Mouse (Mus musculus) lung, adult 2 months (tissue): ENCODE measurements around the gene Sgo1. TPM values are rescaled to one million over a fixed set of nuclear protein-coding genes. Genes with fewer than 3 reads are reported as not detected.

ENCODE experiments used
- DNase-seq: peaks from one replicate; pipeline ENCODE4 v3.0.0; 2022
- H3K4me1 ChIP-seq: fragments of 200-500 bp; 2 replicates; pipeline ENCODE4 v1.6.1; 2011; ENCODE audit warnings: low read length; ENCODE audit not compliant: control insufficient read depth, insufficient read depth
- H3K4me3 ChIP-seq: fragments of 200-500 bp; replicated peaks from 2 replicates; pipeline ENCODE3; 2011; ENCODE audit warnings: low read depth, mild to moderate bottlenecking, control low read depth, low read length; ENCODE audit errors: extremely low read depth
- CTCF ChIP-seq: fragments of 200-500 bp; IDR thresholded peaks from 2 replicates; pipeline ENCODE4 v1.5.1; 2011; ENCODE audit warnings: mild to moderate bottlenecking, low read length, control low read depth; ENCODE audit not compliant: insufficient read depth
- POLR2A ChIP-seq: fragments of 200-500 bp; IDR thresholded peaks from 2 replicates; pipeline ENCODE4 v1.6.1; 2011; ENCODE audit warnings: low read depth, mild to moderate bottlenecking, control low read depth, low read length, borderline replicate concordance; ENCODE audit errors: extremely low read depth
- WGBS: fragments of 180-500 bp; shearing (Covaris S2); methylation state at CpG from one replicate; pipeline ENCODE4 v1.1.7; 2018; 5-methylcytosine and 5-hydroxymethylcytosine counted together
- polyA plus RNA-seq: library from polyadenylated mRNA; depleted of rRNA; stranded (reverse); fragments of >200 nt; gene quantifications from 2 replicates; pipeline ENCODE4 v1.2.3, GENCODE M21; 2012; rRNA removed

Sgo1 gene
- polyA plus RNA-seq, 1 experiment: 0.14 TPM

GRCm38 (mm10) chr17:53655959-53656358, 33.2 kb downstream of the Sgo1 start:
- 80% methylated on average over 2 of the region's 2 CpGs for WGBS
- Histone ChIP-seq H3K4me1 (no peaks in the 10 kb centered on the region), H3K4me3 (no peak overlapping the region)
- TF ChIP-seq POLR2A (no peak), CTCF (no peak)
- no peak for DNase-seq

DNA sequence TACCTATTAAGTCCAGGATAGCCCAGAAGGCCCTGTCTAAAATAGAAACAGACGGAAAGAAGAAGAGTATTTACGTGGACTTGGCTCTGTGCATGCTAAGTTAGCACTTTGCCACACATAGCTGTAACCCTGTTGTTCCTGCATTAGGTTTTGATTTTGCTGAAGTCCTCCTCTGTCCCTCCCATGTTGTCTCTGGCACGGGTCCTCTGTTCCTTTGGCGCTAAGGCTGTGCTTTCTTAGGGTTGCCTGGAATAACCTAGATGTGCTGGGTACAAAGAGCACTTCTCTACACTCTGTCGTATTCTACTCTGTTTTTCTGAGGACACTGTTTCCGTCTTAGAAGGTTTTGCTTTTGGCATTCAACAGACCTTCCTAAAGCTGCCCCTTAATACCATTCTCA, 34.1 kb downstream of the Sgo1 start:
- no peak overlapping the region for H3K4me3 ChIP-seq
- no peaks in the 10 kb centered on the region; the same call in 1 of the 2 replicates for H3K4me1 ChIP-seq
- 81% methylated on average over 6 of the region's 6 CpGs for WGBS
- DNase-seq: no peak
- TF ChIP-seq CTCF (no peak), POLR2A (no peak)

- 84% methylated on average over 4 of the region's 4 CpGs for WGBS
- no peak for TF ChIP-seq POLR2A
- no peak for TF ChIP-seq CTCF
- DNase-seq: no peak
- no peaks in the 10 kb centered on the region; the same call in 1 of the 2 replicates for H3K4me1 ChIP-seq
- H3K4me3 ChIP-seq: no peak overlapping the region
Measured at GRCm38 (mm10) chr17:53654596-53654995, 34.5 kb downstream of the Sgo1 start.

DNA sequence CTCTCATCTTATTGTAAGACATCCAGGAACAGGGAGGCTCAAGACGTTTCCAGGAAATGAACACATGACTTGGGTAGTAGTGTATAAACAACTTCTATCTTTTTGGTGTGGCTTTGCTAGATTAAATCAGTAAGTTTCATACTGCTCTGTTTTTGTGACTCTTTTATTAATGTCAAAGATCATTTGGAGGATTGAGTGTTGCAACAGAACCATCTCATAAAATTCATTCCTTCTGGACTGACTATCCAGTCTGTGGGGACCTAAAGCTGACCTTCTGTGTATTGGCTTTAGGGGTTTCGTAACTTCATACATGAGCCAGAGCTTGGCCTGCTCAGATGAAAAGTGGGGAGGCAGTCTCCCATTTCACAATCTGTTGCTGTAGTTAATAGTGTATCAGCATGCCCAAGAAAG, 38.9 kb downstream of the Sgo1 start:
- Histone ChIP-seq H3K4me1 (no peaks in the 10 kb centered on the region; the same call in 1 of the 2 replicates), H3K4me3 (no peak overlapping the region)
- 41% methylated on average over 2 of the region's 2 CpGs for WGBS
- no peak for DNase-seq
- TF ChIP-seq CTCF (no peak), POLR2A (no peak)

DNA sequence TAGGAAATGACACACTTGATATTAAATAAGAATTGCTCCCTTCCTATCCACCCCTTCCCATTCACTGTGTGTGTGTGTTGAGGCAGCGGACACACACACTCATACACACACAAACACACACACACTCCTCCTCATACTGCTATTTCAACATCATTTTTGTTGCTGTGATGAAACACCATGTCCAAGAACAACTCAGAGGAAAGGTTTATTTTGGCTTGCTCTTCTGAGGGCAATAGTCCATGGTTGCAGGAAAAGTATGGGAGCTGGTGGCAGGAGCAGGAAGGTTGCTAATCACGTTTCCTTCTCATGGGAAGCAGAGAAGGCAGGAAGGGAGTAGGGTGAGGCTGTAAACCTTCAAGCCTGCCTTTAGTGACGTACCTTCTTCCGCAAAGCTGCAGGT, 45.8 kb downstream of the Sgo1 start:
- Histone ChIP-seq H3K4me1 (no peaks in the 10 kb centered on the region), H3K4me3 (no peak overlapping the region)
- DNase-seq: no peak
- TF ChIP-seq CTCF (no peak), POLR2A (no peak)
- 71% methylated on average over 4 of the region's 4 CpGs for WGBS

DNA sequence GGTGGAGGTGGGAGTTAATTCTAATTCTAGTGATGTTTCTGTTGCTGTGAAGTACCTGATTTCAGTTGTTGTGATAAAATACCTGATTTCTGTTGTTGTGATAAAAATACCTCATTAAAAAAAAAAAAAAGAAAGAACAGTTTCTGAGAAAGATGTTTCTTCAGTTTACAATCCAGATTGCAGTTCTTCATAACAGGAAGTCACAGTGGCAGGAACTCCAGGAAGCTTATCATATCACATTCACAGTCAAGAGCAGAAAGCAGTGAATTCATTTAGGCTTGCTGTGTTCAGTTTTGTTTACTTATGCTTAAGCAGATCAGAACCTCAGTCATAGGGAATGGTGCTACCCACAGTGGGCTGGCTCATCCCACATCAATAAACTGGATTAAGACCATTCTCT, 57.8 kb downstream of the Sgo1 start:
- no peak for DNase-seq
- H3K4me1 ChIP-seq: peaks cover 3% of the 10 kb centered on the region; the same call in 1 of the 2 replicates
- no peak overlapping the region for H3K4me3 ChIP-seq
- TF ChIP-seq POLR2A: no peak
- no peak for TF ChIP-seq CTCF

GRCm38 (mm10) chr17:53628131-53628530, 61.0 kb downstream of the Sgo1 start:
- H3K4me3 ChIP-seq: no peak overlapping the region
- H3K4me1 ChIP-seq: peaks cover 3% of the 10 kb centered on the region; the same call in 1 of the 2 replicates
- WGBS: 51% methylated on average over 5 of the region's 5 CpGs
- no peak for DNase-seq
- TF ChIP-seq POLR2A (no peak), CTCF (no peak)

DNA sequence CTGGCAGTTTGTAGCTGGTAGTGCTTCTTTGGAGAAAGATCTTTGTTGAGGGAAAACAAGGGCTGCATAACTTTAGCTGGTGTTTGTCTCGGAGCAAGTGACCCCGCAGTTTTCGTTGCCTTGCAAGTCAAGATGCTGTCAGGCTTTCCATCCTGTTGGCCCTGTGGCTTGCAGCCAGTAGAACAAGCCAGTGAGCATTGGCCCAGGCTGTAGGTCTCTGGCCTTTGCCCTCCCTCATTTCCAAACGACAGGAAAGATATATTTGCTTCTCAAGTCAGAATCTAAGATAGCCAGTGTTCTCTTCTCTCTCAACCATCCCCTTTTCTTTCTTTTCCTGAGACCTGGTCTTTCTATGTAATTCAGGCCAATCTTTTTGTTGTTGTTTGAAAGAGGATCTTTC, 61.6 kb downstream of the Sgo1 start:
- no peak for DNase-seq
- peaks cover 3% of the 10 kb centered on the region; the same call in 1 of the 2 replicates for H3K4me1 ChIP-seq
- TF ChIP-seq POLR2A: no peak
- no peak for TF ChIP-seq CTCF
- WGBS: 63% methylated on average over 4 of the region's 4 CpGs
- H3K4me3 ChIP-seq: no peak overlapping the region

GRCm38 (mm10) chr17:53626160-53626559, 63.0 kb downstream of the Sgo1 start:
- DNase-seq: no peak
- peaks cover 3% of the 10 kb centered on the region; the same call in 1 of the 2 replicates for H3K4me1 ChIP-seq
- WGBS: 83% methylated on average over 3 of the region's 3 CpGs
- no peak overlapping the region for H3K4me3 ChIP-seq
- no peak for TF ChIP-seq CTCF
- no peak for TF ChIP-seq POLR2A

Other genes starting within 250 kb of the Sgo1 start
- 0.53 and 1.0 TPM in 2 replicates for gene Efhb, start 226.0 kb downstream of the Sgo1 start, polyA plus RNA-seq
- gene Rab5a, start 210.1 kb downstream of the Sgo1 start, polyA plus RNA-seq: 8.9 and 13.5 TPM in 2 replicates
- gene Pp2d1, start 149.9 kb downstream of the Sgo1 start, polyA plus RNA-seq: not detected in 2 replicates
- gene Kat2b, start 122.5 kb downstream of the Sgo1 start, polyA plus RNA-seq: 11.2 and 15.3 TPM in 2 replicates
- 0.06 TPM in 2 replicates for gene Sult1c2, start 157.0 kb upstream of the Sgo1 start, polyA plus RNA-seq